Mouse (Mus musculus) olfactory bulb, adult 2 months (tissue): Measurements from ENCODE around the gene Gm10471. TPM values are rescaled to one million over a fixed set of nuclear protein-coding genes. Genes with fewer than 3 reads are reported as not detected.
"Not testable (repeated sequence)": the region's sequence is repeated elsewhere in the genome, so short reads cannot be mapped to it uniquely, and the experiment has no call there.

Experiments
- H3K27ac ChIP-seq: fragments of 200-500 bp; 2 replicates; pipeline ENCODE4 v1.5.1; 2012; ENCODE audit warnings: low read depth, low read length; ENCODE audit not compliant: insufficient read depth
- H3K4me1 ChIP-seq: fragments of 200-500 bp; 2 replicates; pipeline ENCODE4 v1.6.1; 2012; ENCODE audit warnings: low read length; ENCODE audit not compliant: control insufficient read depth, insufficient read depth
- H3K4me3 ChIP-seq: fragments of 200-500 bp; 2 replicates; pipeline ENCODE4 v1.5.1; 2012; ENCODE audit warnings: mild to moderate bottlenecking, low read depth, low read length, moderate library complexity; ENCODE audit not compliant: insufficient read depth
- CTCF ChIP-seq: fragments of 200-500 bp; IDR thresholded peaks from 2 replicates; pipeline ENCODE4 v1.5.1; 2012; ENCODE audit warnings: low read depth, mild to moderate bottlenecking, low read length, moderate library complexity; ENCODE audit not compliant: insufficient read depth
- POLR2A ChIP-seq: fragments of 200-500 bp; IDR thresholded peaks from 2 replicates; pipeline ENCODE4 v1.6.1; 2012; ENCODE audit warnings: mild to moderate bottlenecking, low read depth, low read length, moderate library complexity; ENCODE audit not compliant: insufficient read depth
- WGBS: fragments of 180-500 bp; shearing (Covaris S2); methylation state at CpG from one replicate; pipeline ENCODE4 v1.1.7; 2018; 5-methylcytosine and 5-hydroxymethylcytosine counted together
- polyA plus RNA-seq: library from polyadenylated mRNA; stranded (reverse); fragments of >200 nt; gene quantifications from 2 replicates; pipeline ENCODE4 v1.2.4, GENCODE M21; 2012; ENCODE audit warnings: low replicate concordance; ENCODE audit not compliant: missing spikeins, insufficient read depth, insufficient read length

Gm10471 gene
- not detected in 2 replicates for polyA plus RNA-seq

- not testable (repeated sequence) for H3K4me1 ChIP-seq, H3K27ac ChIP-seq, H3K4me3 ChIP-seq
- 71% methylated on average over 1 of the region's 1 CpGs for WGBS
Observed at GRCm38 (mm10) chr5:26089191-26089590, at the start of gene Gm10471. Gm10471 (minus strand) TSS chr5:26089291.

DNA sequence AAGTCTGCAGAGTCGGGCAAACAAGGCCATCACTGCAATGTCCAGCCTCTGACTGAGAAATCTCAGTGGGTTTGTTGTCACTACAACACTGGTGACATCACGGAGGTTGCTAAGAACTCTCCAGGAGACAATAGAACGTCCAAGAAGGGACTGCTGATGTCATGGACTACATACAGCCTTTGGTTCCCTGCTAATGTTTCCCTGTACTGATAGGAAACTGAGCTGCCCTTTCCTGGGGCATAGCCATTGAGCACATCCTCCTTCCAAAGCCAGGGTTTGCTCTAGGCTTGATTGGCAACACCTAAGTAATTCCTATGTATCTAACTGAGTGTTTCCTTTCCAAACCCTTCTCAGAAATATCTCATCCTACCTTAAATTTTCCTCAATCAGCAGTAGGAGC lies 32.2 kb upstream of the Gm10471 start, which contains the start of gene Gm10220:
TSS of gene Gm10220 (minus strand) at position 101 of the 400 bp plus-strand sequence.
- H3K27ac ChIP-seq, H3K4me3 ChIP-seq, H3K4me1 ChIP-seq: not testable (repeated sequence)
- WGBS: no CpG with 5 or more reads among the region's 3 CpGs

- H3K4me3 ChIP-seq, H3K4me1 ChIP-seq, H3K27ac ChIP-seq: not testable (repeated sequence)
- no CpG with 5 or more reads among the region's 3 CpGs for WGBS
Observed at GRCm38 (mm10) chr5:26105262-26105661, 16.2 kb upstream of the Gm10471 start, which contains the start of gene 5031410I06Rik. 5031410I06Rik (minus strand) TSS chr5:26105362.

GRCm38 (mm10) chr5:26079023-26079422 lies 10.1 kb downstream of the Gm10471 start:
- not testable (repeated sequence) for H3K4me3 ChIP-seq, H3K4me1 ChIP-seq, H3K27ac ChIP-seq

- Histone ChIP-seq H3K4me1 (no peaks in the 10 kb centered on the region), H3K27ac (no peak overlapping the region), H3K4me3 (no peak overlapping the region)
- TF ChIP-seq POLR2A: no peak
- no peak for TF ChIP-seq CTCF
- 91% methylated on average over 24 of the region's 24 CpGs for WGBS
Observed at GRCm38 (mm10) chr5:26070716-26071115, 18.4 kb downstream of the Gm10471 start.

GRCm38 (mm10) chr5:26058481-26058880 lies 30.6 kb downstream of the Gm10471 start, which contains the start of gene Gm7347:
Gm7347 (minus strand) TSS chr5:26058581.
- H3K4me3 ChIP-seq, H3K4me1 ChIP-seq, H3K27ac ChIP-seq: not testable (repeated sequence)
- no CpG with 5 or more reads among the region's 2 CpGs for WGBS

DNA sequence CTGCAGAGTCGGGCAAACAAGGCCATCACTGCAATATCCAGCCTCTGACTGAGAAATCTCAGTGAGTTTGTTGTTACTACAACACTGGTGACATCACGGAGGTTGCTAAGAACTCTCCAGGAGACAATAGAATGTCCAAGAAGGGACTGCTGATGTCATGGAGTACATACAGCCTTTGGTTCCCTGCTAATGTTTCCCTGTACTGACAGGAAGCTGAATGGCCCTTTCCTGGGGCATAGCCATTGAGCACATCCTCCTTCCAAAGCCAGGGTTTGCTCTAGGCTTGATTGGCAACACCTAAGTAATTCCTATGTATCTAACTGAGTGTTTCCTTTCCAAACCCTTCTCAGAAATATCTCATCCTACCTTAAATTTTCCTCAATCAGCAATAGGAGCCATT lies 49.6 kb downstream of the Gm10471 start, which contains the start of gene Speer4a:
TSS of gene Speer4a (minus strand) at position 101 of the 400 bp plus-strand sequence.
- WGBS: 77% methylated on average over 2 of the region's 2 CpGs
- H3K27ac ChIP-seq, H3K4me3 ChIP-seq, H3K4me1 ChIP-seq: not testable (repeated sequence)

Other genes with a start within 250 kb of the Gm10471 start
- not detected in 2 replicates for gene Gm21663, start 146.9 kb downstream of the Gm10471 start, polyA plus RNA-seq
- gene Gm21671, start 134.9 kb downstream of the Gm10471 start, polyA plus RNA-seq: not detected in 2 replicates
- not detected in 2 replicates for gene Gm21680, start 116.6 kb downstream of the Gm10471 start, polyA plus RNA-seq
- gene Gm21698, start 100.6 kb downstream of the Gm10471 start, polyA plus RNA-seq: not detected in 2 replicates
- gene Gm1979, start 84.5 kb downstream of the Gm10471 start, polyA plus RNA-seq: not detected in 2 replicates
- not detected in 2 replicates for gene Gm5862, start 66.4 kb downstream of the Gm10471 start, polyA plus RNA-seq
- not detected in 2 replicates for gene Speer4a, start 49.7 kb downstream of the Gm10471 start, polyA plus RNA-seq
- gene Gm7347, start 30.7 kb downstream of the Gm10471 start, polyA plus RNA-seq: not detected in 2 replicates
- not detected in 2 replicates for gene 5031410I06Rik, start 16.1 kb upstream of the Gm10471 start, polyA plus RNA-seq
- gene Gm10220, start 32.1 kb upstream of the Gm10471 start, polyA plus RNA-seq: not detected in 2 replicates
- not detected in 2 replicates for gene Gm7361, start 168.4 kb upstream of the Gm10471 start, polyA plus RNA-seq